Mouse (Mus musculus) WW6 (cell line): ENCODE measurements around the gene Kctd21.

Experiments used
- DNase-seq: peaks from one replicate; pipeline ENCODE4 v3.0.0-alpha.2; 2013; ENCODE audit warnings: low read depth, low spot score

Gene Kctd21

DNA sequence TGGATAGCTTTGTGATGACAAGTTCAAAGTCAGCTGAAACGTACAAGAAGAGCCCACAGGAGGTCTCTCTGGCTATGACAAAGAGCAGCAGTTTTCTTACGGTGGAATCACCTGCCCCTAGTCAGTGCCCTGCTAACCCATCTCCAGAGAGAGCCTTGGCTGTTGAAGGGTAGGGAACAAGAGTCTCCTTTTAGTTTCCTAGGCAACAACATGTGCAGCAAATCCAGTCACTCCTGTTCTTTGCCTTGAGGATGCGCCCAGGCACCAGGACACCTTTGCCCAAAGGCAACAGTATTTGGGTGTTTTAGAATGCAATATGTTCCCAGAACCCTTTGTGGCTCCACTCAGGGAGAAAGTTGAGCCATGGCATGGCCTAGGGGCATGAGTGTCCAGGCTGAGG, 16.2 kb downstream of the Kctd21 start:
- no peak for DNase-seq

DNA sequence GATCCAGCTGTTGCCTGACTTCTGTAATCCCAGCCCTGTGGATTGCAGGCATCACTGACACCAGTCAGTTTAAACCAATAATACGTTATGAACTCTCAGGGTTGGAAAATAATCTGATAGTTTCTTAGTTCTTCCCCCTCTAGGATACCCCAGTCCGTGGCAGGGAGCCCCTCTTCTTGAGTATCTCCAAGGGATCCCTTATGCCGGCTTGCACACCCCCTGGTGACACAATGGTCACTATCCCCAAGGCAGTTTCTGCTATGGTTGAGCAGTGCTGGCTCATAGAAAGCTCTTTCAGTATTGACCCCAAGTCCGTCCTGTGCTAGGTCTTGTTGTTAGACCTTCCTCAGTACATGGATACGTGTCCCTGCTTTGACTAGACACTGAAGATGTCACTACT, 16.7 kb downstream of the Kctd21 start:
- no peak for DNase-seq

DNA sequence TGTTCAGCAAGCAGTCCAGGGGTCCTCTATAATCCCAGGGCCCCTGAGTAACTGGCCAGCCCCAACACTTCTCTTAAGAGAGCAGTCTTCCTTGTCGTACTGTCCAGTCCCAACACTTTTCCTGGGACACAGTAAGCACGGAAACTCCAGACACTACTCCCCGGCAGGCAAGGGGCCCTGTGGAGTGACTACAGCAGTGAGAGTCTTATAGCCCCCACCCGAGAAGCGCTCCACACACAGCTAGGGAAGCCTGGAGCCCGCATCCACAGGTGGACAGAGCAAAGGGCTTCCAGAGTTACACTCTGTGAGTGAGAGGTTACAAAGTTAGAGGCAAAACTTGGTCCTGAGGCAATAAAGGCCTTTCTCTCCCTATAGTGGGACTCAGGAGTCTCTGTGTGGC, 17.3 kb downstream of the Kctd21 start:
- DNase-seq: no peak

DNA sequence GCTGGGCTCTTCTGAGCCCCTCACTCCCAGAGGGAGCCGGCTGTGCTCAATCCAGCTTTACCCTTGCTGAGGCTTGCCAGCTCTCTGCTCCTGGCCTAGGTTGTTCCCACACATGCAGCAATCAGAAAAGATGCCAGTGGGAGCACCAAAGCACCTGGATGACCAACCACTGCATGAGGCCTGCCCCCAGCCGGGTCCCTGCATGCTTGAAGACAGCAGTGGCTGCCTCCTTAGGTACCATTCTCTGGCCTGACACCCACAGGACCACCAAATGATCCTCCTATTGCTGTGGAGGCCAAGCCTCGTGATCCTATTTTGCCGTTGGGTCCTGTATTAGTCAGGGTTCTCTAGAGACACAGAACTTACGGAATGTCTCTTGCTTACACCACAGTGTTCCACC, 18.8 kb downstream of the Kctd21 start:
- DNase-seq: no peak

DNA sequence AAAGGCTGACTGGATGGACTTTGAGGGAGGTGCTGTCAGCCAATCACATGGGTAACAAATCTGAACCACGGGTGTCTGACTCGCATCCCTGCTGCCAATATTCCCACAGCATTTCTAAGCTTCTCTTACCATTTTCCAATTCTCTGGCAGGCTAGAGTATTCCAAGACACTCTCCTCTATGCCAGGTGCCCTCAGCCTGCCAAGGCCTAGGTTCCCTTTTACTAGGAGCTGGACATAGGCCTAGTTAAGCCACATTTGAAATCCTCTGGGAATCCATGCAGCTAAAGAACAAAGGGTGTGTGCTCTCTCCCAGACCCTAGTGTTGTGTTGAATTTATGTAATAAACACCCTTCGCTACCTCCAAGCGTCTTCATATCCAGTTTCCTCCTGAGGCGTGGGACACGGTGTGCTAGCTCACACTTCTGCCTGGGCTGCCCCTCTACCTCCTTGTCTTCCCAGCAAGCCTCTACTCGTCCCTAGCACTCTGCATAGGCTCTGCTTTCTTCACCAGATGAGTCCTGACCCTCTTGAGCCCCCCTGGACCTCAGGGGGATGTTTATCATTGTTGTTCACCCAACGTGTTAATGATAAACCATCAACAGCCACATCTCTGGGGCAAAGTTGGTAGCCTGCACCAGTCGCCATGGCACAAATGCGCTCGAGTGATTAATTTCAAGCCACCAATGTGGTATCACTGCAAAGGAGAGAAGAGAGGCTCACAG, 19.8 kb downstream of the Kctd21 start:
- no peak for DNase-seq

DNA sequence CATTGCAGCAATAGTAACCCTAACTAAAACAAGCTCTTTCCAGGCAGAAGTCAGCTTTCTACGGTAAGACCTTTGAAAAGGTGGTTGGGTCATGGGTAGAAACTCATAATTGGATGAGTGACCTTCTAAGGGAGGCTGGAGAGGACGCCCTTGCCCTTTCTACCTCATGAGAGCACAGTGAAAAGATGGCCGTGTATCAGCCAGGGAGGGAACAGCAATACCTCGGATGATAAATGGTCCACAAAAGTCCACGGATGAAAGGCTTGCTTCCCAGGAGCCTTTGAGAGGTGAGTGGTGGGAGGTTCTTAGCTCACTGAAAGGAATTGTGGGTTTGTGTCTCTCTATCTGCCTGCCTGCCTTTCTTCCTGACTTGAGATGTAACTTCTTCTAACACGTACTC, 21.2 kb downstream of the Kctd21 start:
- DNase-seq: no peak

DNA sequence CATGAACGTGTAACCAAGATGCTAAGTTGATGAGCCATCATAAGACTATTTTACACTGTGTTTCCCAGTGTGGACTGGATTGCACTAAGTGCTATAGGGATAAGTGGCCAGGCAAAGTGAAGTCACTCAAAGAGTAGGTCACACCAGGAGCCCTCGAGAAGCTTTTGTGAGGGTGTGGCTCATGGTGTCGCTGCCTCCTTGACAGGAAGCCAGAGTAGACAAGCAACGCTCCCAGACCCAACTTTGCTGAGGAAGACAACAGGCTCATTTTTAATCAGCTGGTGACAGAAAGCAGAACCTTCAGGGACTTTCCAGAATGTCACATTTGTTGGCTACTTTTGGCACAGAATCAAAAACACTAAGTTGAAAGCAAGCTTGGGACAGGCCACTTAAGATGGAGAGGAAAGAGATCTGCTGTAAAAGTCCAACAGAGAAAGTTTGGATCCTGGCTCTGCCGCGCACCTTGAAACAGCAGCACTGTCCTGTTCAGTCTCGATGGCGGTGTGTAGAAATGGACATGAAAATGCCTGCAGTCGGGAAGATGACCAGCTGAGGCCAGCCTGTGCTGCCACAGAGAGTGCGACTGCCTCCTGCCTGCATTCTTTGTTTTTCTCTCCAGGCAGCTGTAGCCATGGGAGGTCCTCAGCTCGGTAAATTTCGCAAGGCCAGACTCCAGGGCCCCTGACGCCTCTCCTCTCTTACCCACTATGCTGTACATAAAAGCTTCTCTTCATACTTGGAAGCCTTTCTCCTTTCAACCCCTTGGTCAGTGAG, 23.1 kb downstream of the Kctd21 start:
- no peak for DNase-seq

DNA sequence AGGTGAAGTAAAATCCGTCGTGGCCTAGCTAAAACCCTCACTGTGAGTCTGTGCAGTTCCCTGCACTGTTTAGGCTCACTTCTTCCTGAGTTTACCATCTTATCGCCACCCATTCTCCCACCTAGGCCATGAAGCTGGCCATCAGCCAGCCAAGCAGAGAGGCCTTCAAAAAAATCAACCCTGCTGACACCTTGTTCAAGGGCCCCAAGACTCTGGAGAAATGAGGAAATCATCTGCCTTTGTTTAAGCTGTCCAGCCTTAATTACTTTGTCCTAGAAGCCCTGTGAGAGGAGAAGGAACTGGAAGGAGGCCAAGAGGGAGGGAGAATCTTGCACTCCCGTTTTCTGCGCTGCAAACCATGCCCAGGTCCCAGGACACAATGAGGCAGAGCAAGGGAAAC, 24.1 kb downstream of the Kctd21 start:
- DNase-seq: no peak

DNA sequence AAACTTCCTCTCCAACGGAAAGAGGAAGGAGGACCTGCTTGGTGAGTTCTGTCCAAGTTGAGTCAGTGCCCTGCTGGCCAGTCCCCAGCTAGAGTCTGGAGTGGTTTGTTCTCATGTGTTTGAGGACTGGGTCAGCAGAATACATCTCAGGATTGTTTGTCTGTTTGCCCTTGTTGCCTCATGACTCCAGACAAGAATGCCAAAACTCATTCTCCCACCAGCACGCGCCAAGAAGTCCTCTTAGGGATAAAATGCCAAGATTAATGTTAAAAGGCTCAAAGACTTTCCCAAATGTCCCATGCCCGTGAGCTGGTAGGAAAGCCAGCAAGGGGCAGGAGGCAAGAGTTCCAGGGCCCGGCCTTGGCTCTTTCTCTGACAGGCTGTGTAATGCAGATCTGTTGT, 24.7 kb downstream of the Kctd21 start:
- DNase-seq: no peak

DNA sequence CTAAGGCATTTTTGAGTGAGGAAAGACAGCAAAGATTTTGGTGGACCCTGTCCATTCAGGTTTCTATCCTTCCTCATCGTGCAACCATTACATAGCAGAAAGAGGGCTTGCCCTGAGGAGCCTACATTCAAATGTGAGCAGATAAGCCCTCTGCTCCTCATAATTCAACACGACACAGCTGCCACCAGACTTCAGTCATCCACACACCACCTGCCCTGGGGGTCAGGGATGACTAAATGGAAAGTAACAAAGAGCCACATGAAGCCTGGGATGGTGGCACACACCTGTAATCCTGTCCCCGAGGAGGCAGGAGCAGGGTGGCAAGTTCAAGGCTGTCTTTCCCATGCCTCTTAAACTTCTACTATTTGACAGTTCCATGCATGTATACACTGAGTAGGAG, 25.7 kb downstream of the Kctd21 start:
- DNase-seq: no peak

DNA sequence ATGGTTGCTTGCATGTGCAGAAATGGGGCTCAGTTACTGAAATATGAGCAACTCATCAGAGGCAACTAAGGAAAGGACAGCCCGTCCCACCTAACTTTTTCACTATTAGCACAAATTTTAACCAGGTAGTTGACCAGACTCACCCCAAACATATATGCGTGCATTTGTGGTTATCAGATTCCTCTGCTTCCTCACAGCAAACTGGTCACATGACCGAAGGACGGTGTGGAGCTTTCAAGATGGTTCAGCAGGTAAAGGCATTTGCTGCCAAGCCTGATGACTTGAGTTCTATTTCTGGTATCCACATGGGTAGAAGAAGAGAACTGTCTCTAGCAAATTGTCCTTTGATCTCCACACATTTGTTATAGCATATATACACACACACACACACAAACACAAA, 26.2 kb downstream of the Kctd21 start:
- no peak for DNase-seq

DNA sequence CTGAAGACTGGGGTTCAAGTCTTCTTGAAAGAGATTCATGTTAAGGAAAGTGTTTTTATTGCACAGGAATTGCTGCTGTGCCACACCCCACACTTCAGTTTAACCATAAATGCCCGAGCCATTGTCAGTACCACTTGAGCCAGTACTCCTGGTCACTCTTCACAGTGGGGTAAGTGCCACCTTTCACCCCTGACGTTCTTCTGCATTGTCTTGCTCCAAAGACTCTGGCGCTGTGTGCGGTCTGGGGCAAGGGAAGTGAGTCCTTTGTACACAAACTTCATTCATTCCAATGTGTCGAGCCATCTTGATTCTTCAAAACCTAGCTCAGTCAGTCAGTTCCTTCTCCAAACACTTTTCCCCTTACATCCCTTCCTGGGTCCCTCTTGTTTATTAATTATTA, 28.0 kb downstream of the Kctd21 start:
- no peak for DNase-seq

DNA sequence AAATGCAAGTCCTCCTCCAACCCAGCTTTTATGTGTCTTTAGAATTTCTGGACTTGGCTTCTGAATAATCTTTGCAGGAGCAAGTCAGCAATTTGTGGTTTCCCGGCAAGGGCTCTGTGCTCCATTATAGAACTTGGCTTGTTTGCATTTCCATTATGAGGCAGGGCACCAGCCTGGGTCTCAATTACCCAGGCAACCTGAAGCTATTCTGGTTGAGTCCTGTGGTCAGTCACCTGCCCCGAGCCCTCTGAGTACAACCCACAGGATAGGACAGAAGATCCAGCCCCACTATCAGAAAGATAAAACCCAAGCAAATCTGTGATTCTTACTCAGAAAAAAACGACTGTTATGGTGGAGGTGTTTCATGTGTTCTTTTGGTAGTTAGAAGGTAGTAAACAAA, 28.8 kb downstream of the Kctd21 start:
- no peak for DNase-seq

DNA sequence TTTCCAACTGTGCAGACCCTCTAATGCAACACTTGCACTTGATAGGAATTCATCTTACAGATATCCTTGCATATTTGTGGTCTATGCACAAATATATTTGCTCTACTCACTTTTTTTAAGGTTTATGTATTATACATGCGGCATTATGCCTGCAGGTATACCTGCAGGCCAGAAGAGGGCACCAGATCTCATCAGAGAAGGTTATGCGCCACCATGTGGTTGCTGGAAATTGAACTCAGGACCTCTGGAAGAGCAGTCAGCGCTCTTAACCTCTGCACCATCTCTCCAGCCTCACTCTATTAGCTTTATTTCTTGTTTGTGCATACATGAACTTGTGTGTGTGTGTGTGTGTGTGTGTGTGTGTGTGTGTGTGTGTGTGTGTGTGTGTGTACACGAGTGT, 29.3 kb downstream of the Kctd21 start:
- peak; percentile 18 for DNase-seq

DNA sequence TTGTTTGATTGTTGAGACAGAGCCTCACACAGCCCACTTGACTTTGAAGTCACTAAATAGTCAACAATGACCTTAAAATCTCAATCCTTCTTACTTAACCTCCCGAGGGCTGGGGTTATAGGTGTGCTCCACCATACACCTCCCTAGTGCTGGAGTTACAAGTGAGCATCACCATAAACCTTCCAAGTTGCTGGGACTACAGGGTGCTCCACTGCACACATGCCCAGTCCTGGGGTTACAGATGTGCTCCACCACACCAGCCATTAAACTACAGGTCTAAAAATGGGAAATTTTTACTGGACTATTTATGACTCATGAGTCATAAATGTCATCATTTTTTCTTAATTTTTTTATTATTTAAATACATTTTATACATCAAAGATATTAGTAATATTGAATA, 33.8 kb downstream of the Kctd21 start:
- no peak for DNase-seq

DNA sequence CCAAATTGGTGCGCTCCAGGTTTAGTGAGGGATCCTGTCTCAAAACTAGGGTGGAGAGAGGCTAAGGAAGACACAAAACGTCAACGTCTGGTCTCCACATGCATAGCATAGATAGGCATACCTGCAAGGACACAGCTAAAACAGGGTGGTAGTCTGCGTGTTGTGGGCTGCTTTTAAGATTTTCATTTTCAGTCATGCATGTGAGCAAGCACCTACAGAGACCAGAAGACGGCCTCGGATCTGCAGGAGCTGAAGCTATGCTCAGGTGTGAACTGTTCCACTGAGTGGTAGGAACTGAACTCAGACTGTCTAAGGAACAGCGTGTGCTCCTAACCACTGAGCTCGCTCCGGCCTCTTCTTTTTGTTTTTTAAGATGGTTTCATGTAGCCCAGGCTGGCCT, 43.0 kb downstream of the Kctd21 start:
- DNase-seq: no peak

DNA sequence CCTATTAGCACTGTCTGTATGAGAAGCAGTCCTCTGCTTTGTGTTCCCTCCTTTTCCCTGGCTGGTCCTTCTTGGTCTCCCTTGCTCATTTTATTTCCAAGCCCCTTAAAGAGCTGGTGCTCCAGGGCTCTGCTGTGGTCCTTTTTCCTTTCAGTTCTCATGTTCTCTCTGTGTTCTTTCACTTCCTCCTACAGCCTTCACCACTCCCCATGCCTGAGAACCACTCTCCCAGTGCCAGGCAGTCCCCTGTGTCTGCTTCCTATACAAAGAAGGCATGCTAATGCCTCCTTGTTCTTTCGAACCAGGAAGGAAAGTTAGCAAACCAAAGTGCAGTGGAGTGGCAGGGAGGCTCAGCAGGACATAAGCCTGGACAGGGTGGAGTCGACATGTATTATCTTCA, 43.8 kb downstream of the Kctd21 start:
- DNase-seq: no peak

DNA sequence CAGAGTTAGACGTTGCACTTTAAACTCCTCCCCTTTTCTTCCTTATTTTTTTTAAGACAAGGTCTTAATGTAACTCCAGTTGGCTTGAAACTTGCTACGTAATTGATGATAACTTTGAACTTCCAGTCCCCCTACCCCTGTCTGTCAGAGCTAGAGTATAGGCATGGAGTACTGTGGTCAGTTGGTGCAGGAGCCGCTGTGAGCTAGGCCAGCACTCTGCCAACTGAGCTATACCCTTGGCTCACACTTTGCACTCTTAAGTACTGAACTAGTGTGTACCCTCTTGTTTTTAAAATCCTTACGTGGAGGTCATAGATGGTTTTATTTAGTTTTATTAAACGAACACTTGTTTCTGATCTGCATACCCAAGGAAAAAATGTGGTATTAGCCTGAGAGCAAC, 47.2 kb downstream of the Kctd21 start:
- DNase-seq: no peak

DNA sequence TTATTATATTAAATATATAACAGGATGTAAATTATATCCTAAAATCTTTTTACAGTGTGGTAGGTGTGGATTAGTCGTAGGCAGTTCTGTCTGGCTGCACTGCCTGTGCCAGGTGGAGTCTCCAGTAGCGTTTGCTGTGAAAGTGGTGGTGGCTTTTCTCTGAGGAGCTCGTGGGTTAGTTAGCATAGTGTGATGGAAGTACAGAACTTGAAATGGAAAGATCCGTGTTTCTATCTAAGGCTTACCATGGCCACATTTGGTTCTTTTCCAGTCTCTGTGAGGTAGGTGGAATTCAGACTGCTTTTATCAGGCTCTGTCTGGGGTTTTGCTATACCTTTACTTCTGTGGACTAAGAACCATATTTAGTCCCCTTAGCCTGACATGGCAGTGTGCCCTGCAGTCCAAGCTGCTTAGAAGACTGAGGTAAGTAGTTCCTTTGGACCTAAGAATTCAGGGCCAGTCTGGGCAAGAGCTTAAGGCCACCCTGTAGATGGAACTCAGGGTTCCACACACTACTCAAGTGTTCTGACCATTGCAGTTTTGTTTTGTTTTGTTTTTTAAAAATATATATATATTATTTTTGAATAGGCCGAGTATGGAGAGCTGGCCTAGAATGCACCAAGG, 48.5 kb downstream of the Kctd21 start:
- DNase-seq: no peak

DNA sequence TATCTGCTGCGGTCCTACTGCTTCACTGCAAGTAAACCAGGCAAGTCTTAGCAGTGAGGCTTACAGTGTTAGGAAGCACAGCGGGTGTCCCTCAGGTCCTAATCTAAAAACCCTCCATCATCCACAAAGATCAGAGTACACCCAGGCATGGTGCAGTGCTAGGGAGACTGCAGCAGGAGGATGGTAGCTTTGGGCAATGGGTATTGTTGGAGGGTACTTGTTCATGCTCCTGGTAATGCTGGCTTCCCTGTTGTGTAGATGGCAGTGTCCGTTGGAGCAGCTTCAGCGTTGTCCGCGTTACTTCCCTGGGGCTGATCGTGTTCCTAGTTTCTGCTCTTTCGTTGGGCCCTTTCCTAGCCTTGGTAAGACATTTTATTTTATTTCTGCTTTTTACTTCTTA, 50.5 kb downstream of the Kctd21 start:
- DNase-seq: no peak

DNA sequence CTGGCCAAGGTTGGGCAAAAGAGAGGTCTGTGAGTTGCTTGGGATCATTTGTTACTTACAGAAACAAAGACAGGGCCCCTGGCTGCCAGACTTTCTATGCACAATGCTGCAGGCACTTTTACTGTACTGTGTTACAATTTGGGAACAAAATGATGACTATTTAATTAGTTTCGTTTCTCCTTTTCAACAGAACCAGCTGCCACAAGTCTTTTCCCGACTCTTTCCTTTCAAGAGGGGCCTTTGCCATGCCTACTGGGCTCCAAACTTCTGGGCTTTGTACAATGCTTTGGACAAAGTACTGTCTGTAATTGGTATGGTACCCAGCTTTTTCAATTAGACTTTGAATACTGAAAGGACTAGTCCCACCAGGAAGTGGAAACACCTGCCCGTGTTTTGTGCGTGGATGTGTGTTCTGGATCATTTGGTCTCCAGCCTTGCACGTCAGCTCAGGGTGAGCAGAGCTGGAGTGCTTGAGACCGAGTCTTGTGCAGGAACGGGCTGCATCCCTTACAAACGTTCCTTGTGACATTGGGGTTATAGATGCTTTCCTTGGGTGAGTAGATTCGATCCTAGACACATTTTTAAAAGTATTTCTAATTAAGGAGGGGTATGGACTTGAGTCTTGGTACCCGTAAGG, 51.5 kb downstream of the Kctd21 start:
- DNase-seq: no peak

DNA sequence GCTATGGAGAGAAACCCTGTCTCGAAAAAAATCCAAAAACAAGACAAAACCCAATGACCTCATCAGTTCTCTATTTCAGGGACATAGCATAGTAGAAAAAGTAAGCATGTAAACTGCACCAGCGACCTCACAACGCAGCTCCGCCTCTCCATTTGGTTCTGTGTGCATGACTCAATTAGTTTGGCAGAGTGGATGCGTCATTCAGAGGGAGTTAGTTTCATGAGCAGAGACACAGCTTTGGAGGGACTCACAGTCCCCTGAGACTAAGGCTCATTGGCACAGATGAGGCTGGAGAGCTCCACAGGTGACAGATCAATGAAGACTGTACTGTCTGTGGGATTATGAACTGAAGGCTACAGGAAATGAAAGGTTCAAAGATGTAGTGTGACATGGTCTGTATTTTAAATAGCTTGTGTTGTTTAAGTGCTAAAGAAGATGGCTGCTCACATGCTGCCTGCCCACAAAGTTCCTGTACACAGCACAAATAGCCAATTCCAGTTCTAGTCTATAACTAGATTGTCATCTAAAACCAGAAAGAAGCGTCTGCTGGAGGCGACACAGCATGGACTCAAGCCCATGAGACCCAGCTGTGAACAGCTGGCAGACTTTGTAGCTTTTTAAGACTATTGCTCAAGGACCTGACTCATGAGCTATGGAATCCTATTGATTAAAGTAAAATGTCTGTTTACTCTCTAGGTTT, 54.1 kb downstream of the Kctd21 start:
- DNase-seq: no peak
